Mouse (Mus musculus) embryo, embryonic 11.5 days (tissue): ENCODE data around the gene Snx29.
"Not testable (repeated sequence)": the region's sequence is repeated elsewhere in the genome, so short reads cannot be mapped to it uniquely, and the experiment has no call there.

Experiments used
- DNase-seq: peaks from one replicate; pipeline ENCODE4 v3.0.0-alpha.2; 2012; ENCODE audit warnings: low read depth, low spot score

The Snx29 gene

GRCm38 (mm10) chr16:11359919-11360318, 37.2 kb downstream of the Snx29 start:
- DNase-seq, result no peak

- DNase-seq, result not testable (repeated sequence)
Observed at GRCm38 (mm10) chr16:11360576-11360975, 37.9 kb downstream of the Snx29 start.

GRCm38 (mm10) chr16:11365626-11366025, 42.9 kb downstream of the Snx29 start:
- DNase-seq, result no peak

- no peak for DNase-seq
Observed at GRCm38 (mm10) chr16:11366851-11367250, 44.1 kb downstream of the Snx29 start.

GRCm38 (mm10) chr16:11368412-11368811, 45.7 kb downstream of the Snx29 start:
- no peak for DNase-seq

- DNase-seq, result no peak
Observed at GRCm38 (mm10) chr16:11369162-11369561, 46.5 kb downstream of the Snx29 start.

- no peak for DNase-seq
Observed at GRCm38 (mm10) chr16:11369642-11370041, 46.9 kb downstream of the Snx29 start.

GRCm38 (mm10) chr16:11370132-11370544, 47.4 kb downstream of the Snx29 start:
- DNase-seq, result no peak

- no peak for DNase-seq
Observed at GRCm38 (mm10) chr16:11379264-11379663, 56.6 kb downstream of the Snx29 start.

GRCm38 (mm10) chr16:11380038-11380437, 57.3 kb downstream of the Snx29 start:
- DNase-seq, result no peak

- no peak for DNase-seq
Observed at GRCm38 (mm10) chr16:11380871-11381270, 58.2 kb downstream of the Snx29 start.

- DNase-seq, result no peak
Observed at GRCm38 (mm10) chr16:11384361-11384760, 61.7 kb downstream of the Snx29 start.

- DNase-seq, result no peak
Observed at GRCm38 (mm10) chr16:11385150-11385549, 62.4 kb downstream of the Snx29 start.

- DNase-seq, result no peak
Observed at GRCm38 (mm10) chr16:11385798-11386197, 63.1 kb downstream of the Snx29 start.

- no peak for DNase-seq
Observed at GRCm38 (mm10) chr16:11386221-11386620, 63.5 kb downstream of the Snx29 start.

- no peak for DNase-seq
Observed at GRCm38 (mm10) chr16:11388085-11388484, 65.4 kb downstream of the Snx29 start.

- DNase-seq, result no peak
Observed at GRCm38 (mm10) chr16:11389324-11389723, 66.6 kb downstream of the Snx29 start.

GRCm38 (mm10) chr16:11396570-11396969, 73.9 kb downstream of the Snx29 start:
- no peak for DNase-seq

- no peak for DNase-seq
Observed at GRCm38 (mm10) chr16:11399386-11399785, 76.7 kb downstream of the Snx29 start.

GRCm38 (mm10) chr16:11399845-11400565, 77.3 kb downstream of the Snx29 start:
- DNase-seq, result no peak

GRCm38 (mm10) chr16:11400936-11401335, 78.2 kb downstream of the Snx29 start:
- no peak for DNase-seq

GRCm38 (mm10) chr16:11405193-11405592, 82.5 kb downstream of the Snx29 start:
- no peak for DNase-seq

- no peak for DNase-seq
Observed at GRCm38 (mm10) chr16:11406201-11406600, 83.5 kb downstream of the Snx29 start.

GRCm38 (mm10) chr16:11406622-11407021, 83.9 kb downstream of the Snx29 start:
- DNase-seq, result no peak
